Mouse (Mus musculus) stomach, embryonic 16.5 days (tissue): Measurements from ENCODE around the gene Tmem87a. TPM values are rescaled to one million over a fixed set of nuclear protein-coding genes. Genes with fewer than 3 reads are reported as not detected.
A peak's percentile ranks its signal among the peaks of the same experiment; 100 is the strongest.

Experiments
- ATAC-seq: fragments of 200-750 bp; cut with Nextera tagmentation; 2 replicates; pipeline ENCODE4 v1.8.0; 2017; ENCODE audit warnings: moderate number of reproducible peaks, moderate TSS enrichment; ENCODE audit not compliant: insufficient read depth, low FRiP score
- H3K27ac ChIP-seq: fragments of 300-500 bp; sonication (generic); 2 replicates; pipeline ENCODE4 v1.5.1; 2014; ENCODE audit warnings: low read length
- H3K27me3 ChIP-seq: fragments of 300-500 bp; sonication (generic); 2 replicates; pipeline ENCODE4 v1.6.1; 2014; ENCODE audit warnings: low read length, control low read depth, mixed read lengths; ENCODE audit not compliant: control insufficient read depth, insufficient read depth
- H3K36me3 ChIP-seq: fragments of 300-500 bp; sonication (generic); 2 replicates; pipeline ENCODE4 v1.6.1; 2014; ENCODE audit warnings: low read length; ENCODE audit not compliant: control insufficient read depth, insufficient read depth
- H3K4me1 ChIP-seq: fragments of 300-500 bp; sonication (generic); 2 replicates; pipeline ENCODE4 v1.6.1; 2014; ENCODE audit warnings: low read length, control low read depth, mixed read lengths; ENCODE audit not compliant: control insufficient read depth, insufficient read depth
- H3K4me2 ChIP-seq: fragments of 300-500 bp; sonication (generic); 2 replicates; pipeline ENCODE4 v1.6.1; 2014; ENCODE audit warnings: low read depth, low read length, mixed read lengths
- H3K4me3 ChIP-seq: fragments of 300-500 bp; sonication (generic); replicated peaks from 2 replicates; pipeline ENCODE4 v1.5.1; 2014; ENCODE audit warnings: mild to moderate bottlenecking, low read length
- H3K9ac ChIP-seq: fragments of 300-500 bp; sonication (generic); 2 replicates; pipeline ENCODE4 v1.6.1; 2014; ENCODE audit warnings: low read length
- H3K9me3 ChIP-seq: fragments of 300-500 bp; sonication (generic); replicated peaks from 2 replicates; pipeline ENCODE4 v1.6.1; 2016; ENCODE audit warnings: low read length, control low read depth; ENCODE audit not compliant: control insufficient read depth
- WGBS: fragments of 180-500 bp; shearing (Covaris S2); extraction: QIAGEN DNeasy Blood & Tissue Kit; methylation state at CpG from one replicate; pipeline ENCODE4 v1.1.7; 2014; 5-methylcytosine and 5-hydroxymethylcytosine counted together
- polyA plus RNA-seq: library from polyadenylated mRNA; unstranded; fragments of >200 nt; fragmentation: Nextera tagmentation; extraction: Ambion mirVana; gene quantifications from 2 replicates; pipeline ENCODE4 v1.2.1, GENCODE M21; 2015

Gene Tmem87a
- polyA plus RNA-seq, 1 experiment from 2014 or later, result 12.3 TPM

- H3K9ac ChIP-seq, result no peak overlapping the region
- H3K4me1 ChIP-seq, result no peaks in the 10 kb centered on the region
- ATAC-seq, result no peak
- WGBS, result 95% methylated on average over 3 of the region's 3 CpGs
- H3K27ac ChIP-seq, result no peak overlapping the region
- H3K36me3 ChIP-seq, result no peaks in the 10 kb centered on the region
- H3K4me2 ChIP-seq, result no peak overlapping the region
- no peaks in the 10 kb centered on the region for H3K9me3 ChIP-seq
- no peak overlapping the region for H3K4me3 ChIP-seq
- no peaks in the 10 kb centered on the region for H3K27me3 ChIP-seq
These were observed 7.2 kb upstream of the Tmem87a start for GRCm38 (mm10) chr2:120411096-120411628.

DNA sequence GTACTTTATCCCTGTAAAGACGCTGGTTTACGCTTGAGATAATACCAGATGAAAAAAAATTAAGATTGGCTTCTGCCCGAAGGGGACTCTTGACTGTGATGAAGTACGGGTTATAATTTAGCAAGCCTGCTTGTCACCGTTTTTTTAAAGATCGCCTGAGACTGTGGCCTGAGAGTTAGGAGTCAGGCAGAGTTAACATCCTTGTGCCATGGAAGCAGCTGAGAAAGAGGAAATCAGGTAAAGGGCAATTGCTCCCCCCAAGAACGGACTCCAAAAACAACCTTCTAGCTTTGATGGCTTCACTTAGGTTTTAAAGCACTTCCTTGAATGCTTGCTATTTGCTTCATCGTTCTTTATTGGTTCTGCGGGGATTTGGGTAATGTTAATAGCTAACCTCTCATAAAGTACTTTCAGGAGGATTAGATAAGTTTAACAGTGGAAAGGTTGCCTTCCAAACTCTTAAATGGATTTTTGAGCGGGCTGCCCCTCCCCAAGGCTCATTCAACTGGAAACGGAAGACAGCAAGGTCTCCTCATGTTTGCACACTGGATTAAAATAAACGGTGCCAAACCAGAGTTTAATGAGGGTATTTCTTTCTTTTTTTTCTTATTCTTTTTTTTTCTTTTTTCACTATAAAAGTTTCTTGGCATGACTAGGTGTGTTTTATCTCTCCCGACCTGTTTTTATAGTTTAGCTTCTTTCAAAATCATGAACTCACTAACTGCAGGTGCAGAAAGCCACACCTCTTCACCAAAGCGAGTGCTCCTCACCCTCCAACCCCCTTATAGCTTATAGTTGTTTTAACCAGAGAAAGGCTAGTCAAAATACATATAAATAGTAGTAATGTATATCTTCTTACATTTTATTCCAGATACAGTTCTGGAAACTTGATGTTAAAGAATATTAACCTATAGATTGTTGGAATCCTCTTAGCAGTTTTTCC lies 1.2 kb upstream of the Tmem87a start:
- peak overlapping the region; percentile 86 for H3K9ac ChIP-seq
- H3K36me3 ChIP-seq, result no peaks in the 10 kb centered on the region
- WGBS, result 17% methylated on average over 14 of the region's 14 CpGs
- peak overlapping the region; percentile 99 for H3K27ac ChIP-seq
- peaks cover 7% of the 10 kb centered on the region for H3K4me1 ChIP-seq
- no peaks in the 10 kb centered on the region for H3K27me3 ChIP-seq
- peak overlapping the region; percentile 71 for H3K4me3 ChIP-seq
- no peak for ATAC-seq
- no peaks in the 10 kb centered on the region for H3K9me3 ChIP-seq
- H3K4me2 ChIP-seq, result peak overlapping the region; percentile 76

DNA sequence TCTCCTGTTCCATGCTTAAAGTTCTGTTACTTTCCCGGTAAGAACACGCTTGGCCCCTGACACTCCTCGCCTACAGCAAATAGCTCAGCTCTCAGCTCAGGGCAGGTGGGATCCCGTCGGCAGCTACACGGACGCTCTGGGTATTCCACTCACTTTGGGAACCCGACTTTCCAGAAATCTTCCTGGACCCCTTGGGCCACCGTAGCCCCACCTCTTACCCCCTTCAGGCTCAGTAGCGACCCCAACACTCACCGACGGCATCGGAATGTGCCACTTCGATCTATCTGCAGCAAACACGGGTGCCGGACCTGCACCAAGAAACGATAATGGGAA lies 294 bp downstream of the Tmem87a start, which contains the start of gene Ganc:
Gene Ganc, plus strand, starts transcription at position 244 of the 333 bp plus-strand sequence.
- peak within 1 kb of the TSS; percentile 71 for H3K4me3 ChIP-seq
- no peaks in the 10 kb centered on the region for H3K27me3 ChIP-seq
- H3K9ac ChIP-seq, result peak within 1 kb of the TSS; percentile 86
- no peaks in the 10 kb centered on the region for H3K36me3 ChIP-seq
- H3K27ac ChIP-seq, result peak within 1 kb of the TSS; percentile 99
- no peaks in the 10 kb centered on the region for H3K9me3 ChIP-seq
- ATAC-seq, result peak; percentile 75
- peaks cover 7% of the 10 kb centered on the region for H3K4me1 ChIP-seq
- under 1% methylated on average over 17 of the region's 17 CpGs for WGBS
- H3K4me2 ChIP-seq, result peak within 1 kb of the TSS; percentile 76

GRCm38 (mm10) chr2:120402813-120403212 lies 1.1 kb downstream of the Tmem87a start:
- Histone ChIP-seq H3K4me3 (peak overlapping the region; percentile 71), H3K27me3 (no peaks in the 10 kb centered on the region), H3K27ac (no peak overlapping the region), H3K9ac (peak overlapping the region; percentile 50), H3K4me1 (peaks cover 7% of the 10 kb centered on the region), H3K4me2 (peak overlapping the region; percentile 61), H3K9me3 (no peaks in the 10 kb centered on the region), H3K36me3 (no peaks in the 10 kb centered on the region)
- WGBS, result 25% methylated on average over 3 of the region's 3 CpGs
- no peak for ATAC-seq

- 93% methylated on average over 1 of the region's 1 CpGs for WGBS
- peaks cover 7% of the 10 kb centered on the region for H3K4me1 ChIP-seq
- no peak overlapping the region for H3K4me2 ChIP-seq
- H3K4me3 ChIP-seq, result no peak overlapping the region
- no peak for ATAC-seq
- no peaks in the 10 kb centered on the region for H3K27me3 ChIP-seq
- H3K27ac ChIP-seq, result no peak overlapping the region
- no peaks in the 10 kb centered on the region for H3K9me3 ChIP-seq
- H3K36me3 ChIP-seq, result peaks cover 5% of the 10 kb centered on the region; the same call in 1 of the 2 replicates
- H3K9ac ChIP-seq, result no peak overlapping the region
These were observed 6.0 kb downstream of the Tmem87a start for GRCm38 (mm10) chr2:120397951-120398350.

- H3K27ac ChIP-seq, result no peak overlapping the region
- H3K9me3 ChIP-seq, result no peaks in the 10 kb centered on the region
- H3K27me3 ChIP-seq, result no peaks in the 10 kb centered on the region
- no peak for ATAC-seq
- H3K36me3 ChIP-seq, result peaks cover 19% of the 10 kb centered on the region; the same call in 1 of the 2 replicates
- H3K9ac ChIP-seq, result no peak overlapping the region
- H3K4me1 ChIP-seq, result no peaks in the 10 kb centered on the region
- H3K4me3 ChIP-seq, result no peak overlapping the region
- no peak overlapping the region for H3K4me2 ChIP-seq
These were observed 11.5 kb downstream of the Tmem87a start for GRCm38 (mm10) chr2:120392406-120392805.

DNA sequence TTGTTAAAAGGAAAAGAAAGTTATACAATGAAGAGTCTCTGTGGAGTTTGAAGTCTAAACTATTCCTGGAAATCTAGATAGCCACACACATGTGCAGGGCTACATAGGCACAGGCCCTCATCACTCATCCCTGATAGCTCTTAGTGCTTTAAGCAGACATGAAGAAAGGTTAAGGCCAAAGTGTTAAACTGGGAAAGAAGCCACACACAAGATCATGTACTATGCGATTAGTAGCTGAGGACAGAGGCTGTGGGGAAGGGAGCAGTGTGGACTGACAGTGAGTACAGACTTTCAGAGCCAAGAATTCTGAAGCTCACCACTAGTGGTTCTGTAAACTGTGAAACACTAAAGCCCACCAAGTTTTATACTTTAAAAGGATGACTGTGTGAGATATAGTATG lies 13.0 kb downstream of the Tmem87a start:
- H3K4me1 ChIP-seq, result no peaks in the 10 kb centered on the region
- H3K4me2 ChIP-seq, result no peak overlapping the region
- 97% methylated on average over 1 of the region's 1 CpGs for WGBS
- peaks cover 21% of the 10 kb centered on the region; the same call in 1 of the 2 replicates for H3K36me3 ChIP-seq
- H3K9ac ChIP-seq, result no peak overlapping the region
- no peak overlapping the region for H3K4me3 ChIP-seq
- no peak for ATAC-seq
- H3K27me3 ChIP-seq, result no peaks in the 10 kb centered on the region
- no peak overlapping the region for H3K27ac ChIP-seq
- H3K9me3 ChIP-seq, result no peaks in the 10 kb centered on the region

DNA sequence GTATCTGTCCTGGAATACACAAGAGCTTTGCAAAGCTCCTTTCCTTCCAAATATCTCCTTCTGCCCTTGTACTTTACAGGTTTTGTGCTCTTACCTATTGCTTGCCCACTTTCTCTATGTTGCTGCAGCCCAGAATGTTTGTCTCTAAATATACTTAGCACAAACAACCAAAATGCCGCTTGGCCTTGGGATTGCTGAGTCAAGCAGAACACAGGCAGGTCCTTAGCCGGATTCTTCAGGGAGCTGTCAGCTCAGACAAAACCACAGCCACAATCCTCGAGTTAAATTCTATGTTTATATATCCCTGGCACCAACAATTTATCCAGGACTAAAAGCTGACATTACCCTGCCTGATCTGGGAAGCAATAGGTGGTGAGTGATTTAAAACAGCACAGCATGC lies 14.5 kb downstream of the Tmem87a start:
- Histone ChIP-seq H3K27me3 (no peaks in the 10 kb centered on the region), H3K4me3 (no peak overlapping the region), H3K36me3 (peaks cover 21% of the 10 kb centered on the region; the same call in 1 of the 2 replicates), H3K9me3 (no peaks in the 10 kb centered on the region), H3K4me1 (no peaks in the 10 kb centered on the region), H3K9ac (no peak overlapping the region), H3K27ac (no peak overlapping the region), H3K4me2 (no peak overlapping the region)
- WGBS, result 67% methylated on average over 3 of the region's 3 CpGs
- no peak for ATAC-seq

DNA sequence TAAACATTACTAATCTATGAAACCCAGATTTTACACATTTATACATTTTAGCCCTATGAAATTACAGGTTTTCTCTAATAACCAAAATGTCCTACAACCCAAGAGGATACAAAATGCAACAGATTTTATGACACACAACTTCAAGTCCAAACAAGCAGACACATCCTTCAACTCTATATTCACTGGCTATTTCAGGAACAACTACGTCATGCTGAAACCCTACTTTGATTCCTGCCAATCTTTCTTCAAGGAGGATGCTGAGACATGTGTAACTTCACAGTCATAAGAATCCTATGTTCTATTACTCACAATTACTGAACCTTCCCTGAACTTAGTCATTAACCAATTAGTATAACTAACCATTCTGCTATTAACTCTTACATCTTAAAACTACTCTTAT lies 16.6 kb downstream of the Tmem87a start:
- 95% methylated on average over 1 of the region's 1 CpGs for WGBS
- Histone ChIP-seq H3K27ac (no peak overlapping the region), H3K9me3 (no peaks in the 10 kb centered on the region), H3K9ac (no peak overlapping the region), H3K36me3 (peaks cover 21% of the 10 kb centered on the region; the same call in 1 of the 2 replicates), H3K4me1 (no peaks in the 10 kb centered on the region), H3K4me2 (no peak overlapping the region), H3K27me3 (no peaks in the 10 kb centered on the region), H3K4me3 (no peak overlapping the region)
- ATAC-seq, result no peak
